Mouse (Mus musculus) mesoderm, embryonic 11.5 days (tissue): Measurements from ENCODE around the gene Fam193a.

Experiments used
- DNase-seq: peaks from one replicate; pipeline ENCODE4 v3.0.0-alpha.2; 2012; ENCODE audit warnings: low read depth, low spot score

Fam193a gene

GRCm38 (mm10) chr5:34381700-34382099 lies 12.0 kb downstream of the Fam193a start:
- DNase-seq: no peak

- no peak for DNase-seq
These were observed 15.9 kb downstream of the Fam193a start for GRCm38 (mm10) chr5:34385616-34386015.

GRCm38 (mm10) chr5:34386744-34387143 lies 17.0 kb downstream of the Fam193a start:
- no peak for DNase-seq

GRCm38 (mm10) chr5:34393251-34393650 lies 23.5 kb downstream of the Fam193a start:
- DNase-seq: no peak

GRCm38 (mm10) chr5:34395347-34395746 lies 25.6 kb downstream of the Fam193a start:
- DNase-seq: no peak

- no peak for DNase-seq
These were observed 26.3 kb downstream of the Fam193a start for GRCm38 (mm10) chr5:34395850-34396540.

- DNase-seq: no peak
These were observed 28.1 kb downstream of the Fam193a start for GRCm38 (mm10) chr5:34397866-34398265.

- no peak for DNase-seq
These were observed 28.6 kb downstream of the Fam193a start for GRCm38 (mm10) chr5:34398326-34398725.

- DNase-seq: no peak
These were observed 37.7 kb downstream of the Fam193a start for GRCm38 (mm10) chr5:34407366-34407918.

- no peak for DNase-seq
These were observed 39.3 kb downstream of the Fam193a start for GRCm38 (mm10) chr5:34409002-34409401.

- no peak for DNase-seq
These were observed 41.1 kb downstream of the Fam193a start for GRCm38 (mm10) chr5:34410819-34411218.

- DNase-seq: no peak
These were observed 44.2 kb downstream of the Fam193a start for GRCm38 (mm10) chr5:34413921-34414320.

- DNase-seq: no peak
These were observed 47.7 kb downstream of the Fam193a start for GRCm38 (mm10) chr5:34417251-34418008.

- DNase-seq: no peak
These were observed 49.5 kb downstream of the Fam193a start for GRCm38 (mm10) chr5:34419188-34419587.

GRCm38 (mm10) chr5:34430776-34431175 lies 61.0 kb downstream of the Fam193a start:
- DNase-seq: no peak

GRCm38 (mm10) chr5:34433786-34434185 lies 64.1 kb downstream of the Fam193a start:
- no peak for DNase-seq

- no peak for DNase-seq
These were observed 64.5 kb downstream of the Fam193a start for GRCm38 (mm10) chr5:34434241-34434640.

- no peak for DNase-seq
These were observed 68.3 kb downstream of the Fam193a start for GRCm38 (mm10) chr5:34438052-34438451.

GRCm38 (mm10) chr5:34438659-34439058 lies 68.9 kb downstream of the Fam193a start:
- DNase-seq: no peak

- DNase-seq: no peak
These were observed 70.0 kb downstream of the Fam193a start for GRCm38 (mm10) chr5:34439768-34440167.

GRCm38 (mm10) chr5:34441797-34442196 lies 72.1 kb downstream of the Fam193a start:
- no peak for DNase-seq

GRCm38 (mm10) chr5:34446207-34446606 lies 76.5 kb downstream of the Fam193a start:
- no peak for DNase-seq

GRCm38 (mm10) chr5:34458994-34459393 lies 89.3 kb downstream of the Fam193a start:
- DNase-seq: no peak
